Mouse (Mus musculus) bone marrow, adult 2 months (tissue): ENCODE results near the gene Pou3f3.

Experiments
- CTCF ChIP-seq: fragments of 200-500 bp; IDR thresholded peaks from 2 replicates; pipeline ENCODE4 v1.5.1; 2011; ENCODE audit warnings: low read length, control low read depth; ENCODE audit not compliant: control insufficient read depth, insufficient read depth
- POLR2A ChIP-seq: fragments of 200-500 bp; IDR thresholded peaks from 2 replicates; pipeline ENCODE4 v1.6.1; 2011; ENCODE audit warnings: low read depth, mild to moderate bottlenecking, control low read depth, low read length, borderline replicate concordance; ENCODE audit not compliant: control insufficient read depth

- TF ChIP-seq POLR2A, result no peak
- no peak for TF ChIP-seq CTCF
Observed at GRCm38 (mm10) chr1:42707611-42708130, 12.1 kb downstream of the Pou3f3 start.
